Mouse (Mus musculus) forebrain, embryonic 14.5 days (tissue): ENCODE measurements around the gene Rpl9-ps1. TPM values are rescaled to one million over a fixed set of nuclear protein-coding genes. Genes with fewer than 3 reads are reported as not detected.

ENCODE experiments used
- ATAC-seq: fragments of 200-750 bp; cut with Nextera tagmentation; 2 replicates; pipeline ENCODE4 v1.8.0; 2017; ENCODE audit warnings: mild to moderate bottlenecking, moderate library complexity
- DNase-seq: peaks from one replicate; pipeline ENCODE4 v3.0.0-alpha.2; 2015; ENCODE audit warnings: low spot score
- H3K27ac ChIP-seq: fragments of 300-500 bp; sonication (generic); 2 replicates; pipeline ENCODE4 v1.5.1; 2014; ENCODE audit warnings: low read depth, mild to moderate bottlenecking, control low read depth, low read length, moderate library complexity
- H3K27me3 ChIP-seq: fragments of 300-500 bp; sonication (generic); replicated peaks from 2 replicates; pipeline ENCODE4 v1.6.1; 2014; ENCODE audit warnings: low read length, control low read depth, mixed read lengths; ENCODE audit not compliant: control insufficient read depth, insufficient read depth
- H3K36me3 ChIP-seq: fragments of 300-500 bp; sonication (generic); 2 replicates; pipeline ENCODE4 v1.6.1; 2014; ENCODE audit warnings: low read length, control low read depth; ENCODE audit not compliant: control insufficient read depth, insufficient read depth
- H3K4me1 ChIP-seq: fragments of 300-500 bp; sonication (generic); 2 replicates; pipeline ENCODE4 v1.6.1; 2014; ENCODE audit warnings: antibody characterized with exemption, low read length, control low read depth; ENCODE audit not compliant: control insufficient read depth, insufficient read depth
- H3K4me2 ChIP-seq: fragments of 300-500 bp; sonication (generic); 2 replicates; pipeline ENCODE4 v1.6.1; 2014; ENCODE audit warnings: mild to moderate bottlenecking, control low read depth, low read length
- H3K4me3 ChIP-seq: fragments of 300-500 bp; sonication (generic); 2 replicates; pipeline ENCODE4 v1.5.1; 2014; ENCODE audit warnings: low read depth, low read length, control low read depth
- H3K9ac ChIP-seq: fragments of 300-500 bp; sonication (generic); 2 replicates; pipeline ENCODE4 v1.6.1; 2014; ENCODE audit warnings: mild to moderate bottlenecking, low read length, control low read depth, moderate library complexity
- H3K9me3 ChIP-seq: fragments of 300-500 bp; sonication (generic); replicated peaks from 2 replicates; pipeline ENCODE4 v1.6.1; 2016; ENCODE audit warnings: low read length, control low read depth, mixed read lengths; ENCODE audit not compliant: control insufficient read depth
- WGBS: fragments of 180-500 bp; shearing (Covaris S2); extraction: QIAGEN DNeasy Blood & Tissue Kit; methylation state at CpG from one replicate; pipeline ENCODE4 v1.1.7; 2014; 5-methylcytosine and 5-hydroxymethylcytosine counted together
- polyA plus RNA-seq: library from polyadenylated mRNA; unstranded; fragments of >200 nt; fragmentation: Nextera tagmentation; extraction: Ambion mirVana; gene quantifications from 2 replicates; pipeline ENCODE4 v1.2.1, GENCODE M21; 2014

The Rpl9-ps1 gene
- polyA plus RNA-seq, 1 experiment from 2014 or later = not detected

- 76% methylated on average over 2 of the region's 2 CpGs for WGBS
Measured at GRCm38 (mm10) chr11:83610900-83611299, 34.5 kb downstream of the Rpl9-ps1 start.

GRCm38 (mm10) chr11:83606396-83606795 is 39.0 kb downstream of the Rpl9-ps1 start:
- H3K27ac ChIP-seq = no peak overlapping the region
- H3K36me3 ChIP-seq = no peaks in the 10 kb centered on the region
- DNase-seq (no peak), ATAC-seq (no peak)
- no peak overlapping the region for H3K9ac ChIP-seq
- H3K4me3 ChIP-seq = no peak overlapping the region
- 52% methylated on average over 1 of the region's 1 CpGs for WGBS
- no peaks in the 10 kb centered on the region for H3K4me1 ChIP-seq
- H3K27me3 ChIP-seq = no peaks in the 10 kb centered on the region
- no peak overlapping the region for H3K4me2 ChIP-seq
- no peaks in the 10 kb centered on the region for H3K9me3 ChIP-seq

More at GRCm38 (mm10) chr11:83610900-83611299, 34.5 kb downstream of the Rpl9-ps1 start:
- Histone ChIP-seq H3K27ac (no peak overlapping the region), H3K4me2 (no peak overlapping the region), H3K4me3 (no peak overlapping the region), H3K9me3 (no peaks in the 10 kb centered on the region), H3K9ac (no peak overlapping the region), H3K36me3 (no peaks in the 10 kb centered on the region), H3K27me3 (no peaks in the 10 kb centered on the region), H3K4me1 (no peaks in the 10 kb centered on the region)
- ATAC-seq (no peak), DNase-seq (no peak)

GRCm38 (mm10) chr11:83605535-83605934 is 39.9 kb downstream of the Rpl9-ps1 start:
- no peak for ATAC-seq
- no peaks in the 10 kb centered on the region for H3K4me1 ChIP-seq
- H3K4me2 ChIP-seq = no peak overlapping the region
- no peak overlapping the region for H3K9ac ChIP-seq
- no peak for DNase-seq
- H3K27me3 ChIP-seq = no peaks in the 10 kb centered on the region
- no peak overlapping the region for H3K4me3 ChIP-seq
- H3K9me3 ChIP-seq = no peaks in the 10 kb centered on the region
- H3K27ac ChIP-seq = no peak overlapping the region
- 97% methylated on average over 3 of the region's 3 CpGs for WGBS
- no peaks in the 10 kb centered on the region for H3K36me3 ChIP-seq

- no peak for ATAC-seq
- no peak overlapping the region for H3K9ac ChIP-seq
- no peak overlapping the region for H3K27ac ChIP-seq
- DNase-seq = no peak
- H3K4me3 ChIP-seq = no peak overlapping the region
- WGBS = 90% methylated on average over 4 of the region's 4 CpGs
- no peaks in the 10 kb centered on the region for H3K27me3 ChIP-seq
- H3K9me3 ChIP-seq = no peaks in the 10 kb centered on the region
- H3K4me2 ChIP-seq = no peak overlapping the region
- no peaks in the 10 kb centered on the region for H3K36me3 ChIP-seq
- no peaks in the 10 kb centered on the region for H3K4me1 ChIP-seq
Measured at GRCm38 (mm10) chr11:83604698-83605097, 40.7 kb downstream of the Rpl9-ps1 start.

- H3K4me1 ChIP-seq = no peaks in the 10 kb centered on the region
- no peaks in the 10 kb centered on the region for H3K36me3 ChIP-seq
- ATAC-seq (no peak), DNase-seq (no peak)
- H3K9me3 ChIP-seq = no peaks in the 10 kb centered on the region
- no peak overlapping the region for H3K27ac ChIP-seq
- H3K4me2 ChIP-seq = no peak overlapping the region
- no peaks in the 10 kb centered on the region for H3K27me3 ChIP-seq
- H3K9ac ChIP-seq = no peak overlapping the region
- H3K4me3 ChIP-seq = no peak overlapping the region
- WGBS = 94% methylated on average over 3 of the region's 3 CpGs
Measured at GRCm38 (mm10) chr11:83603399-83603798, 42.0 kb downstream of the Rpl9-ps1 start.

GRCm38 (mm10) chr11:83600576-83600975 is 44.8 kb downstream of the Rpl9-ps1 start:
- no peaks in the 10 kb centered on the region for H3K4me1 ChIP-seq
- no peak overlapping the region for H3K9ac ChIP-seq
- WGBS = 89% methylated on average over 2 of the region's 2 CpGs
- H3K27ac ChIP-seq = no peak overlapping the region
- H3K9me3 ChIP-seq = no peaks in the 10 kb centered on the region
- H3K36me3 ChIP-seq = no peaks in the 10 kb centered on the region
- ATAC-seq = no peak
- DNase-seq = no peak
- H3K4me2 ChIP-seq = no peak overlapping the region
- H3K27me3 ChIP-seq = no peaks in the 10 kb centered on the region
- H3K4me3 ChIP-seq = no peak overlapping the region

GRCm38 (mm10) chr11:83598991-83599390 is 46.4 kb downstream of the Rpl9-ps1 start:
- no peak for DNase-seq
- no peak overlapping the region for H3K4me2 ChIP-seq
- H3K27me3 ChIP-seq = no peaks in the 10 kb centered on the region
- no peak overlapping the region for H3K9ac ChIP-seq
- no peaks in the 10 kb centered on the region for H3K36me3 ChIP-seq
- H3K4me3 ChIP-seq = no peak overlapping the region
- 94% methylated on average over 3 of the region's 3 CpGs for WGBS
- no peak for ATAC-seq
- no peaks in the 10 kb centered on the region for H3K4me1 ChIP-seq
- no peak overlapping the region for H3K27ac ChIP-seq
- no peaks in the 10 kb centered on the region for H3K9me3 ChIP-seq

- Histone ChIP-seq H3K4me2 (no peak overlapping the region), H3K36me3 (no peaks in the 10 kb centered on the region), H3K4me1 (no peaks in the 10 kb centered on the region), H3K27ac (no peak overlapping the region), H3K9me3 (no peaks in the 10 kb centered on the region), H3K4me3 (no peak overlapping the region), H3K9ac (no peak overlapping the region), H3K27me3 (no peaks in the 10 kb centered on the region)
- ATAC-seq (no peak), DNase-seq (no peak)
- 79% methylated on average over 3 of the region's 3 CpGs for WGBS
Measured at GRCm38 (mm10) chr11:83598207-83598837, 47.1 kb downstream of the Rpl9-ps1 start.

GRCm38 (mm10) chr11:83597796-83598195 is 47.6 kb downstream of the Rpl9-ps1 start:
- Histone ChIP-seq H3K9ac (no peak overlapping the region), H3K27me3 (no peaks in the 10 kb centered on the region), H3K4me2 (no peak overlapping the region), H3K4me3 (no peak overlapping the region), H3K27ac (no peak overlapping the region), H3K9me3 (no peaks in the 10 kb centered on the region), H3K4me1 (no peaks in the 10 kb centered on the region), H3K36me3 (no peaks in the 10 kb centered on the region)
- DNase-seq (no peak), ATAC-seq (no peak)
- WGBS = 92% methylated on average over 7 of the region's 7 CpGs
